Mouse (Mus musculus): ENCODE results near the gene Kat2a. TPM values are rescaled to one million over a fixed set of nuclear protein-coding genes. Genes with fewer than 3 reads are reported as not detected.

The Kat2a gene
- total and polyA plus RNA-seq, 3 experiments = 59.6 to 143 (median 63.7) TPM

DNA sequence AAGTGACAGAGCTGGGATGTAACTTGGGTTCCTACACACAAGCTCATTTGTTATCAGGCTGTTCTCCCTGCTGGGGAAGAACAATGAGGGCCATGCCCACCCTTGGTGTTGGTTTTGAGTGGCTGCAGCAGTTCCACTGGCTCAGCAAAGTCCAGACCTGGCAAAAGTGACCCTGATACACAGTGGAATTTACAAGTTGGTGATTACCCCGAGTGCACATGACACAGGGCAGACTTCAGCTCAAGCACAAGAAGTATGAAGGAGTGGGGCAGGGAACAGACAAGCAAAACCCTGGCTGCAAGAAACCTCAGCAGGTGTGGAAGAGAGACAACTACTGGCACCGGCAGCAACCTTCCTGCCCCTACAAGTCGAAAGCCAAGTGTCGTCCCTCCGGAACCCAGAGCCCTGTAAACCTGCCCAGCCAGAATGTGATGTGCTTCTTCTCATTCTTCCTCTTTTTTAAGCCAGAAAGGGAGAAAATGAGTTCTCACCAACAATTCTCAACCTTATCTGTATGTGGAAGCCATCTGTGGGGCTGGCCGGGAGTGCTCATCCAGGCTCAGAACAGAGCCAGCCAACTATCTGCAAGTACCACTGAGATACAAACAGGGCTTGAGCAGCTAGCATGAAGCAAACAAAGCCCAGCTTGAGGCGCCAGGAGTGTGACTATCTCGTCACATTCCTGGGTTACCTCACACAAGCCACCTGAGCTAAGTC is 9.7 kb upstream of the Kat2a start (continued):
- peak; percentile 99 for TF ChIP-seq ETS1 (IDR thresholded peaks at IDR 0.05; ENCODE audit: low read depth, low read length)
- no peak for TF ChIP-seq CTCF (IDR thresholded peaks at IDR 0.05 in 2 of 3, conservative IDR thresholded peaks at IDR 0.05 in 1 of 3; ENCODE audit: control insufficient read depth in 1 of 3, insufficient read depth in 1 of 3, low read depth in 2 of 3, low read length in 3 of 3, poor library complexity in 1 of 3, severe bottlenecking in 1 of 3)
- TF ChIP-seq NRF1 (IDR thresholded peaks at IDR 0.05; ENCODE audit: insufficient read depth, low read depth, low read length, poor library complexity, severe bottlenecking) = 0 out of 2 replicates have a peak, but pooled peaks have one; percentile 26
- TF ChIP-seq NELFE (IDR thresholded peaks at IDR 0.05; ENCODE audit: low read depth, low read length) = peak; percentile 32; the same call in 1 of the 2 replicates
- TF ChIP-seq ZC3H11A (IDR thresholded peaks at IDR 0.05; ENCODE audit: low read depth, low read length) = peak; percentile 9; the same call in 1 of the 2 replicates
- TF ChIP-seq RCOR1 (IDR thresholded peaks at IDR 0.05; ENCODE audit: low read depth, low read length) = peak; percentile 77
- TF ChIP-seq POLR2AphosphoS5 (IDR thresholded peaks at IDR 0.05; ENCODE audit: borderline replicate concordance, low read depth, low read length) = no peak
- TF ChIP-seq SMC3 (IDR thresholded peaks at IDR 0.05; ENCODE audit: low read depth, low read length) = peak; percentile 15; the same call in 1 of the 2 replicates
- no peak for TF ChIP-seq ZNF384 (IDR thresholded peaks at IDR 0.05; ENCODE audit: low read depth, low read length)
- peak; percentile 92 for TF ChIP-seq SIN3A (IDR thresholded peaks at IDR 0.05; ENCODE audit: low read length)
- TF ChIP-seq BHLHE40 (IDR thresholded peaks at IDR 0.05; ENCODE audit: borderline replicate concordance, low read depth, low read length) = peak; percentile 54; the same call in 1 of the 2 replicates
- TF ChIP-seq CHD1 (IDR thresholded peaks at IDR 0.05; ENCODE audit: low read depth, low read length) = no peak
- TF ChIP-seq EP300 (IDR thresholded peaks at IDR 0.05; ENCODE audit: low read depth in 1 of 2, low read length in 2 of 2) = peak; percentile 85 to 87
- TF ChIP-seq TBP (IDR thresholded peaks at IDR 0.05; ENCODE audit: low read depth, low read length) = peak; percentile 90
- TF ChIP-seq GABPA (IDR thresholded peaks at IDR 0.05; ENCODE audit: low read depth, low read length) = no peak
- TF ChIP-seq USF1 (IDR thresholded peaks at IDR 0.05; ENCODE audit: low read depth, low read length) = no peak
- peak; percentile 66; the same call in 1 of the 2 replicates for TF ChIP-seq HCFC1 (IDR thresholded peaks at IDR 0.05; ENCODE audit: low read depth, low read length)
- peak; percentile 95; the same call in 1 of the 2 replicates for TF ChIP-seq UBTF (IDR thresholded peaks at IDR 0.05; ENCODE audit: borderline replicate concordance, insufficient read depth, low read depth, low read length)
- no peak for TF ChIP-seq MEF2A (IDR thresholded peaks at IDR 0.05; ENCODE audit: extremely low read depth, insufficient replicate concordance, low read depth, low read length, poor library complexity, severe bottlenecking)
- no peak; the same call in 1 of the 2 replicates for TF ChIP-seq CHD2 (IDR thresholded peaks at IDR 0.05; ENCODE audit: low read length)
- TF ChIP-seq TAL1 (IDR thresholded peaks at IDR 0.05; ENCODE audit: low read length) = peak; percentile 93
- no peak for TF ChIP-seq ZKSCAN1 (IDR thresholded peaks at IDR 0.05; ENCODE audit: low read depth, low read length)
- TF ChIP-seq MAX (IDR thresholded peaks at IDR 0.05; ENCODE audit: low read length) = no peak; the same call in 1 of the 2 replicates
- TF ChIP-seq USF2 (IDR thresholded peaks at IDR 0.05; ENCODE audit: borderline replicate concordance in 1 of 2, insufficient read depth in 1 of 2, low read depth in 1 of 2, low read length in 2 of 2) = no peak
- no peak for TF ChIP-seq JUND (IDR thresholded peaks at IDR 0.05; ENCODE audit: low read depth, low read length)

All from MEL (cell line).